Mouse (Mus musculus) gastrocnemius, postnatal 4 days (tissue): Measurements from ENCODE around the gene Gm44511. TPM values are rescaled to one million over a fixed set of nuclear protein-coding genes. Genes with fewer than 3 reads are reported as not detected.
"Not testable (repeated sequence)": the region's sequence is repeated elsewhere in the genome, so short reads cannot be mapped to it uniquely, and the experiment has no call there.

Experiments used
- DNase-seq, 2 experiments: peaks; one replicate each; pipeline ENCODE4 v3.0.0; 2021 to 2022; ENCODE audit warnings: low spot score in 2 of 2, mixed read lengths in 2 of 2
- total RNA-seq, 2 experiments: library from RNA; stranded (reverse); gene quantifications; 2 replicates each; pipeline ENCODE4 v1.2.3; 2021

Gm44511 gene
- total RNA-seq, 2 experiments from 2014 or later = not detected

- DNase-seq = not testable (repeated sequence)
These were observed 63.0 kb downstream of the Gm44511 start for GRCm38 (mm10) chr6:128762892-128763670.

GRCm38 (mm10) chr6:128761144-128761540 is 65.0 kb downstream of the Gm44511 start:
- no peak for DNase-seq

- peak; percentile 73 to 79 for DNase-seq
These were observed 65.5 kb downstream of the Gm44511 start for GRCm38 (mm10) chr6:128760416-128761143.

- DNase-seq = peak; percentile 84 to 89
These were observed 66.1 kb downstream of the Gm44511 start for GRCm38 (mm10) chr6:128760016-128760415.

GRCm38 (mm10) chr6:128759221-128759950 is 66.7 kb downstream of the Gm44511 start:
- DNase-seq = no peak

- not testable (repeated sequence) for DNase-seq
These were observed 70.7 kb downstream of the Gm44511 start for GRCm38 (mm10) chr6:128755402-128755763.

GRCm38 (mm10) chr6:128754748-128755401 is 71.2 kb downstream of the Gm44511 start:
- not testable (repeated sequence) for DNase-seq

- not testable (repeated sequence) for DNase-seq
These were observed 71.8 kb downstream of the Gm44511 start for GRCm38 (mm10) chr6:128754265-128754664.

GRCm38 (mm10) chr6:128753610-128754224 is 72.4 kb downstream of the Gm44511 start:
- DNase-seq = peak; percentile 35 to 74

GRCm38 (mm10) chr6:128747006-128747405 is 79.1 kb downstream of the Gm44511 start:
- DNase-seq = not testable (repeated sequence)

GRCm38 (mm10) chr6:128737445-128737844 is 88.7 kb downstream of the Gm44511 start:
- DNase-seq = no peak

GRCm38 (mm10) chr6:128736100-128736499 is 90.0 kb downstream of the Gm44511 start:
- no peak for DNase-seq

GRCm38 (mm10) chr6:128734896-128735295 is 91.2 kb downstream of the Gm44511 start:
- no peak for DNase-seq

- DNase-seq = no peak
These were observed 92.0 kb downstream of the Gm44511 start for GRCm38 (mm10) chr6:128733908-128734679.

- no peak for DNase-seq
These were observed 94.1 kb downstream of the Gm44511 start for GRCm38 (mm10) chr6:128732032-128732431.

Other genes with a start within 250 kb of the Gm44511 start
- not detected for gene A2ml1, start 244.7 kb downstream of the Gm44511 start, total RNA-seq
- gene Klrb1a, start 202.8 kb downstream of the Gm44511 start, total RNA-seq = not detected
- gene Clec2h, start 163.9 kb downstream of the Gm44511 start, total RNA-seq = not detected
- not detected for gene Klrb1, start 103.3 kb downstream of the Gm44511 start, total RNA-seq
- under 1 TPM; 0.15 to 0.16 TPM for gene Klrb1c, start 37.1 kb downstream of the Gm44511 start, total RNA-seq
- gene Klrb1b, start within 50 bp of the Gm44511 start, total RNA-seq = not detected
- under 1 TPM in 1 of 2 experiments, not detected in 1; 0.21 TPM for gene Clec2i, start 61.3 kb upstream of the Gm44511 start, total RNA-seq
- gene BC035044, start 64.8 kb upstream of the Gm44511 start, total RNA-seq = under 1 TPM; 0.34 TPM
- 1 to 10 TPM; 1.8 to 4.1 TPM for gene Clec2g, start 108.1 kb upstream of the Gm44511 start, total RNA-seq
- gene Klrb1f, start 219.6 kb upstream of the Gm44511 start, total RNA-seq = not detected